Mouse (Mus musculus): ENCODE measurements around the gene Cyth1. TPM values are rescaled to one million over a fixed set of nuclear protein-coding genes. Genes with fewer than 3 reads are reported as not detected.

Gene Cyth1
- polyA plus RNA-seq, 1 experiment = 9.3 TPM

DNA sequence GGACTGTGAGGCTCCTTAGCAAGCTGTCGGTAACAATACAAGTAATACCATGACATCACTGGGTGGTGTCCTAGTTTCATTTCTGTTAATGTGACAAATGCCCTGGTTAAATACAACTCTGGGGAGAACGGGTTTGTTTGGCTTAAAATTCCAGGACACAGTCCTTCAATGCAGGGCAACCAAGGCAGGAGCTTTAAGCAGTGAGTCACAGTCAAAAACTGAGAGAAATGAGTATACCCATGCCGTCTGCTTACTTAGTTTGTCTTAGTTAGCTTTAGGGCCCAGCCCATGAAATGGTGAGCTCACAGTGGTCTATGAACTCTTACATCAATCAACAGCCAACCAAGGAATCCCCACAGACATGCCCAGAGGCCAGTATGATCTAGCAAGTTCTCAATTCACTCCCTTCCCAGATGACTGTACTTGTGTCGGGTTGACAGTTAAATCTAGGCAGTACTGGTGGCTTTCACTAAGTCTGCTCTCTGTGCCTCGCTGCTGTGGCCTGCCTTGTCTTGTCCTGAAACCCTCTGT lies 32.4 kb downstream of the Cyth1 start:
- Histone ChIP-seq H3K4me3 (replicated peaks) (no peak overlapping the region), H3K9me3 (no peaks in the 10 kb centered on the region), H3K27me3 (replicated peaks) (no peaks in the 10 kb centered on the region), H3K36me3 (replicated peaks; ENCODE audit: low read length) (no peaks in the 10 kb centered on the region), H3K4me1 (peaks cover 66% of the 10 kb centered on the region)
- TF ChIP-seq GATA1 (IDR thresholded peaks at IDR 0.05; ENCODE audit: borderline replicate concordance, low read length) (no peak), FLI1 (IDR thresholded peaks at IDR 0.05; ENCODE audit: low read length) (no peak)

DNA sequence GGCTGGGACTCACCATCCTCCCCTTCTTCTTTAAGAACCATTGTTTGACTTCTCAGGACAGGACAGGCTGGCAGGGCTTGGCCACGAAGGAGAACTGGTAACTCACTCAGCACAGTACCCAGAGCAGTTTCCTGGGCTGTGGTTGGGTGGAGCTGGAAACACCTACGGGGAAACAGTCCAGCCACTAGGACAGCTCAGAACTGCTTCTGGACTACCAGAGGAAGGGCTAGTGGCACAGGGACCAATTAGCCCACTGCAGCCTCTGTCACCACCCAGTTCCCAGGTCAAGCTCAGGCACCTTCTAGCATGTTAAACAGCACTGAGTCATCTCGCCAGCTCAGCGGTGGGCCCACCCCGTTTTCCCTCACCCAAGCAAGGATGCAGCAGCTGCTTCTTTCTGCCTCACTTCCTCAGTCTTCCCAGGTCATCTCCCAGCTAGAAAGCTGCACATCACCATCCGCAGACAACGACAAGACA lies 35.7 kb downstream of the Cyth1 start:
- H3K9me3 ChIP-seq = no peaks in the 10 kb centered on the region
- TF ChIP-seq GATA1 (IDR thresholded peaks at IDR 0.05; ENCODE audit: borderline replicate concordance, low read length) (no peak), FLI1 (IDR thresholded peaks at IDR 0.05; ENCODE audit: low read length) (no peak)
- H3K36me3 ChIP-seq (replicated peaks; ENCODE audit: low read length) = no peaks in the 10 kb centered on the region
- peaks cover 79% of the 10 kb centered on the region for H3K4me1 ChIP-seq
- no peaks in the 10 kb centered on the region for H3K27me3 ChIP-seq (replicated peaks)
- peak overlapping the region; percentile 26 for H3K4me3 ChIP-seq (replicated peaks)

DNA sequence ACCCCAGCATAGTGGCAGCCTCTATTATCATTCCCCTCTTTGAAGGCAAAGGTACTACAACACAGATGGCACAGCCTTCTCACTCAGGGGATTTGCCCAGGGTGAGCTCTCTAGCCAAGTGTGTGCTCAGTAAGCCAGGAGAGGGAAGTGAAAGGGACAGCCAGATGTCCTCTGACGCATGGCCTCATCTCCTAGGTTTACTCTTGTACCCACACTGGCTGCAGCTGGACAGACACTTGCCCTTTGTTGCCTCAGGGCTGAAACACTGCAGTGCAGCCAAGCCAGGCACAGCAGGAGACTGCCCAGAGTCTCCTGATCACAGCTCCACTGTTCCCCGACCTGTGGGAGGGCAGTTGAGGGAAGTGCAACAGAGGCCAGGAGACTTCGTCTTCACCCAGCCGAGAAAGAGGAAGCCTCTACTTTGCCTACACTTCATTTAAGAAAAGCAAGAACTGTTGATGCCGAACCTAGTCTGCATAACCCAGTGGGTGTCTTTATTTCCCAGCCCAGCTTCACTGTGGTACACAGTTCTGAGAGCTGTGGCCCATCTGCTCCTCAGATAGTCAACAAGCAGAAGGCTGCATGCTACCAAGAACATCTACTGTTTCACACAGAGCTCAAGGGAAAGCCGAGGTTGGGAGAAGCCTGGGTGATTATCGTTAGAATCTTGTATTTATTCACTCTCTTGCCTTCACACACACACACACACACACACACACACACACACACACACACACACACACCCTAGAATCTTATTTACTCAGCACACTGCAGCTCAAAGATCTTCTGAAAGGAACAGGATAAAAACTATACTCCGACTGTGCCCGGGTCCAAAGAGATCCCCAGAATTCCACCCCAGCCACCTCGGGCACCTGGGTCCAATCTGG lies 36.4 kb downstream of the Cyth1 start:
- Histone ChIP-seq H3K27me3 (replicated peaks) (no peaks in the 10 kb centered on the region), H3K4me3 (replicated peaks) (peak overlapping the region; percentile 73), H3K36me3 (replicated peaks; ENCODE audit: low read length) (no peaks in the 10 kb centered on the region), H3K4me1 (peaks cover 83% of the 10 kb centered on the region), H3K9me3 (no peaks in the 10 kb centered on the region)
- TF ChIP-seq GATA1 (IDR thresholded peaks at IDR 0.05; ENCODE audit: borderline replicate concordance, low read length) (no peak), FLI1 (IDR thresholded peaks at IDR 0.05; ENCODE audit: low read length) (no peak)

DNA sequence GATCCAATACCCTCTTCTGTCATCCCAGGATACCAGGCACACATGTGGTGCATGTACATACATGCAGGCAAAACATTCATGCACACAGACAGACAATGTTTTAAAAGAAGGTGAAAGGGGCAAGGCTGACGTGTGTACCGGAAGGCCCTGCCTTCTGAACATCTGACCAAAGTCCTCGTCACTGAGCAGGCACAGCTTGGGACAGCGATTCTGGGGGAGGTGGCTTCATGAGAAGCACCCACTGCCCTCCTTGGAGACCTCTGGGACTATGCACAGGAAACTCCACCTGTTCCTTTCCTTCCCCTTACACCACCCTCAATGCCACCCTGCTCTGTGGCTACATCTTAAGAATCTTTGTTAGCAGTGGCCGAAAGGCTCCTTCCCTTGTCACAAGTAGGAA lies 37.4 kb downstream of the Cyth1 start:
- peak overlapping the region; percentile 66 for H3K4me3 ChIP-seq (replicated peaks)
- TF ChIP-seq GATA1 (IDR thresholded peaks at IDR 0.05; ENCODE audit: borderline replicate concordance, low read length) (no peak), FLI1 (IDR thresholded peaks at IDR 0.05; ENCODE audit: low read length) (no peak)
- H3K9me3 ChIP-seq = no peaks in the 10 kb centered on the region
- peaks cover 85% of the 10 kb centered on the region for H3K4me1 ChIP-seq
- no peaks in the 10 kb centered on the region for H3K27me3 ChIP-seq (replicated peaks)
- no peaks in the 10 kb centered on the region for H3K36me3 ChIP-seq (replicated peaks; ENCODE audit: low read length)

DNA sequence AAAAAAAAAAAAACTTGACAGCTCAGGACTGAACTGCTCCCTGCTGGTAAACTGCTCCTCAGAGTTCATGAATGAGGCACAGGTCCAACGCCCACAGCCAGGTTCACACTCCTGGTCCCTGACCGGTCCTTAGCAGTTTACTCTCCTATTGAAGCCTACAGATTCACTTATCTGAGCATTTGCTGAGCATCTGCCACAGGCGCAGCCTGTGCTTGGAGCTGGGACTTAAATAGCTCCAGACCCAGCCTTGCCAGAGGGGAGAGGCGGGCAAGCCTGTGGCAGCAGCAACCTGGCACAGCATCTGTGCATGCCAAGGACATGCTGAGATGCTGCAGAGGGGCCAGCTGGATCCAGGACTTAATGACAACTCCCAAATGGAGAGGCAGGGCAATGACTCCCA lies 38.3 kb downstream of the Cyth1 start:
- Histone ChIP-seq H3K36me3 (replicated peaks; ENCODE audit: low read length) (no peaks in the 10 kb centered on the region), H3K27me3 (replicated peaks) (no peaks in the 10 kb centered on the region), H3K4me3 (replicated peaks) (no peak overlapping the region), H3K9me3 (no peaks in the 10 kb centered on the region), H3K4me1 (peaks cover 87% of the 10 kb centered on the region)
- TF ChIP-seq GATA1 (IDR thresholded peaks at IDR 0.05; ENCODE audit: borderline replicate concordance, low read length) = no peak
- TF ChIP-seq FLI1 (IDR thresholded peaks at IDR 0.05; ENCODE audit: low read length) = no peak

DNA sequence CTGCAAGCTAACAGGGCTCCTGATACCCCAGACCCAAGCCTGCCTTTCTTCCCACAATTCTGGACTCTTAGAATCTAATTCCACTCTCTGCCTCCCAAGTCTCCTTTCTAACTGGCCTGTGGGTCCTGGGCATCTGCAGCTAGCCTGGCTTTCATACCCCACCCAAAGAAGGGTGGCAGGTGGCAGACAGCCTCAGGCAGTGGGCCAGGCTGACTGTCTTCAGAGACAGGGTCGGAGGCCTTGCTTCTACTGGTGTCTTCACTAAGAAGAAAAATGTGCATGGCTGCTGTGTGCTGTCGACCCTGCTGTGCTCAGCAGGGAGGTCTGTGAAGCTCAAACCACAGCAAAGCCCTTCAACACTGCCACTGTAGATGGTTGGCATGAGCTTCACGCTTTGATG lies 39.0 kb downstream of the Cyth1 start:
- Histone ChIP-seq H3K4me3 (replicated peaks) (peak overlapping the region; percentile 70), H3K9me3 (no peaks in the 10 kb centered on the region), H3K4me1 (peaks cover 89% of the 10 kb centered on the region), H3K27me3 (replicated peaks) (no peaks in the 10 kb centered on the region), H3K36me3 (replicated peaks; ENCODE audit: low read length) (peaks cover 3% of the 10 kb centered on the region)
- TF ChIP-seq FLI1 (IDR thresholded peaks at IDR 0.05; ENCODE audit: low read length) = no peak
- TF ChIP-seq GATA1 (IDR thresholded peaks at IDR 0.05; ENCODE audit: borderline replicate concordance, low read length) = no peak

DNA sequence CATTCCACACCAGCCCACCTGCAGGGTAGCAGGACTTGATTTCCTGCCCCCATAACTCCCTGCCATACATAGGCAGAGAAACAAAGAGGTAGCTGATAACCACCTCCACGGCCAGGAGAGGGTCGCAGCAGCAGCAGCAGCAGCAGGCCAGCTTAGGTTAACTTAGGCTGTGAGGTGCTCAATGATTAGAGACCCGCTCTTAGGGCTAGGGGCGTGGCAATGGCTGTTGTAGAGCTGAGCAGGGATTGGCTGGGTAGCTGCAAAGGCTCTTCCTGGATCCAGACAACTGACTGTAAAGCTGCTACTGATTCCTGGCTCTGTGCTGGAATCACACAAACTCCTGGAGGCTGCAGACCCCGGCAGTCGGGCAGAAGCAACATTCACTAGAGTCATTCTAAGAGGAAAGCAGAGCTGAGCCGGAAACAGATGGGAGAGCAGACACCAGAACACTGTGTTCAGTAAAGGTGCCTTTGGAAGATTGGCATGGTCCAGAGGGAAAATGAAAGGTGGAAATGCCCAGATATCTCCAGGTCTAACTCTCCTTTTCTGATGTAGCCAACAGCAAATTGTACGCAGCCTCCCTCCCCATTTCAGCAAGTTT lies 39.6 kb downstream of the Cyth1 start:
- Histone ChIP-seq H3K4me3 (replicated peaks) (peak overlapping the region; percentile 70), H3K27me3 (replicated peaks) (no peaks in the 10 kb centered on the region), H3K9me3 (no peaks in the 10 kb centered on the region), H3K36me3 (replicated peaks; ENCODE audit: low read length) (peaks cover 3% of the 10 kb centered on the region), H3K4me1 (peaks cover 95% of the 10 kb centered on the region)
- TF ChIP-seq GATA1 (IDR thresholded peaks at IDR 0.05; ENCODE audit: borderline replicate concordance, low read length) (no peak), FLI1 (IDR thresholded peaks at IDR 0.05; ENCODE audit: low read length) (no peak)

DNA sequence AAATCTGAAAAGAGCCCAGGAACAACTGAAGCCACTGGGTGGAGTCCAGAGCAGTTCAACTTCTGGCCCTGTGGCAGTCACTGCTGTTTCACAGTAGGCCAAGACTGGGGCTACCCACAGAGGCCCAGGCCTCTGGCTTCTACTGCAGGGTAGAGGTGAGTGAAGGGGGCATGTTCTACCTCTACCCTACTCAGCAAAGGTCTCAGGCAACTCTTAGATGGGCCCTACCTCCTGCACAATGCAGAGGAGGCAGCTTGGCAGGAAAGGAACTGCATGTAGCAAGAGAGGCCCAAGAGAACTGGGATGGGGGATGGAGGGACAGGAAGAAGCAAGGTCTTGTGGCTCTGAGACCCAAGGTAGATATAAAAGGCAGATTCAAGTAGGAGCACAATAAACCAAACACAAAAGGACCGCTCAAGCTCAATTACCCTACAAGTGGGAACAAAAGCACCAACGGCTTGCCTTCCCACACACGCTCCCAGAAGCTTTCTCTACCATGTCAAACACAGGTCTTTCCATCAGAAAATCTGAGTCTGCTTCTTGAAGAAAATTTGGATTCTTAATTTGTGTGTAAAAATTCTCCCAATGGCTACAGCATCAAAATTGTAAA lies 40.9 kb downstream of the Cyth1 start:
- TF ChIP-seq GATA1 (IDR thresholded peaks at IDR 0.05; ENCODE audit: borderline replicate concordance, low read length) (no peak), FLI1 (IDR thresholded peaks at IDR 0.05; ENCODE audit: low read length) (no peak)

DNA sequence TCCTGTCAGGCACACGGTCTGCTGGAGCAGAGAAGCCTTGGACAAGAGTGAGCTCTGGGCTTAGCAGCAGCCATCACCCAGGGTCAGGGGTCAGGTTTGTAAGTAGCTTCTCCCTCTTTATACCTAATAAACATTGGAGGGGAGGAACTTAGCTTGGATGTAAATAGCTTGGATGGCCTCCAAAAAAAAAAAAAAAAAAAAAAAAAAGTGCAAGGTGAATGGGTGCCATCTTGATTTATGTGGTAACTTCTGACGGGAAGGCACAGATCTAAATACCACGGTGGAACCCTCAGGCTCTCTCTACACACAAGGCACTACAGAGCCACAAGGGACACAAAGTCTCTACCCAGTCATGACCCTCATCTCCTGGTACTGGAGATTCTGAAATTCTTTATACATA lies 42.1 kb downstream of the Cyth1 start:
- peaks cover 99% of the 10 kb centered on the region for H3K4me1 ChIP-seq
- no peaks in the 10 kb centered on the region for H3K9me3 ChIP-seq
- peaks cover 5% of the 10 kb centered on the region for H3K27me3 ChIP-seq (replicated peaks)
- H3K36me3 ChIP-seq (replicated peaks; ENCODE audit: low read length) = peaks cover 3% of the 10 kb centered on the region
- TF ChIP-seq GATA1 (IDR thresholded peaks at IDR 0.05; ENCODE audit: borderline replicate concordance, low read length) = no peak
- no peak for TF ChIP-seq FLI1 (IDR thresholded peaks at IDR 0.05; ENCODE audit: low read length)
- no peak overlapping the region for H3K4me3 ChIP-seq (replicated peaks)

More for the DNA sequence above, 40.9 kb downstream of the Cyth1 start:
- Histone ChIP-seq H3K9me3 (no peaks in the 10 kb centered on the region), H3K36me3 (replicated peaks; ENCODE audit: low read length) (peaks cover 3% of the 10 kb centered on the region), H3K27me3 (replicated peaks) (peaks cover under 1% of the 10 kb centered on the region), H3K4me3 (replicated peaks) (no peak overlapping the region), H3K4me1 (peaks cover 99% of the 10 kb centered on the region)
